Mouse (Mus musculus) spleen, adult 2 months (tissue): ENCODE measurements around the gene Tada2b. TPM values are rescaled to one million over a fixed set of nuclear protein-coding genes. Genes with fewer than 3 reads are reported as not detected.

Experiments used
- DNase-seq, 2 experiments: peaks; one replicate each; pipeline versions ENCODE4 v3.0.0 to v3.0.0-alpha.2; 2012 to 2021; ENCODE audit warnings: low spot score in 2 of 2, low read depth in 1 of 2
- H3K27ac ChIP-seq: fragments of 200-500 bp; 2 replicates; pipeline ENCODE4 v1.5.1; 2012; ENCODE audit warnings: low read length, inconsistent platforms; ENCODE audit not compliant: insufficient read depth
- H3K27me3 ChIP-seq: fragments of 200-500 bp; 2 replicates; pipeline ENCODE4 v1.6.1; 2012; ENCODE audit warnings: mild to moderate bottlenecking, moderate library complexity, low read length, inconsistent platforms; ENCODE audit not compliant: control insufficient read depth, insufficient read depth
- H3K36me3 ChIP-seq: fragments of 200-500 bp; 2 replicates; pipeline ENCODE4 v1.6.1; 2012; ENCODE audit warnings: mild to moderate bottlenecking, low read length, inconsistent platforms; ENCODE audit not compliant: control insufficient read depth, insufficient read depth
- H3K4me1 ChIP-seq: fragments of 200-500 bp; 2 replicates; pipeline ENCODE4 v1.6.1; 2011; ENCODE audit warnings: inconsistent platforms; ENCODE audit not compliant: control insufficient read depth, insufficient read depth, insufficient read length
- H3K4me3 ChIP-seq: fragments of 200-500 bp; 2 replicates; pipeline ENCODE4 v1.5.1; 2011; ENCODE audit warnings: mild to moderate bottlenecking, inconsistent platforms; ENCODE audit not compliant: insufficient read depth, insufficient read length; ENCODE audit errors: extremely low read depth
- CTCF ChIP-seq: fragments of 200-500 bp; IDR thresholded peaks from 2 replicates; pipeline ENCODE4 v1.5.1; 2011; ENCODE audit warnings: mild to moderate bottlenecking, inconsistent platforms; ENCODE audit not compliant: insufficient read depth, insufficient read length, insufficient replicate concordance; ENCODE audit errors: extremely low read depth
- POLR2A ChIP-seq: fragments of 200-500 bp; IDR thresholded peaks from 2 replicates; pipeline ENCODE4 v1.6.1; 2011; ENCODE audit warnings: low read depth, low read length, inconsistent platforms
- WGBS: fragments of 180-500 bp; shearing (Covaris S2); methylation state at CpG from one replicate; pipeline ENCODE4 v1.1.7; 2018; 5-methylcytosine and 5-hydroxymethylcytosine counted together
- polyA plus RNA-seq: library from polyadenylated mRNA; depleted of rRNA; stranded (reverse); fragments of >200 nt; gene quantifications from 2 replicates; pipeline ENCODE4 v1.2.3, GENCODE M21; 2012

The Tada2b gene
- polyA plus RNA-seq, 1 experiment: 10.3 TPM

DNA sequence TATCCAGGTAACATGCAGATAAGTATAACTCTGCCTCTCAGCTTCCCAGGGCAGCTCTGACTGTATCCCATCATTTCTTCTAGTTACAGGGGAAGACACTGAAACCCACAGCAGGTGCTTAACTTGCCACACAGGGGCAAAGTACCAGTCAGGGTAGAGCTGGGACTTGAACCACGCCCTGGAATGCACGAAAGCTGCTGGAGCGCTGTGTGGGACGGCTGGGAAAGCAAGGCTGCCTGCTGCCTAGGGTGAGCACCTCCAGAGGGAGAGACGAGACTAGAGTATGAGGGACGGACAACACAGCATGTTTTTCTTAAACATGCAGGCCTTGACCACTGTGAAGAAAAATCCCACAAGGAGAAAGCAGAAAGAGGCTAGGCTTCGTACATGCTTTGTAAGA lies 21.1 kb upstream of the Tada2b start:
- no peaks in the 10 kb centered on the region for H3K27me3 ChIP-seq
- no peaks in the 10 kb centered on the region for H3K4me1 ChIP-seq
- H3K36me3 ChIP-seq: peaks cover 45% of the 10 kb centered on the region
- WGBS: 93% methylated on average over 7 of the region's 7 CpGs
- no peak overlapping the region for H3K27ac ChIP-seq
- TF ChIP-seq CTCF: no peak
- no peak for TF ChIP-seq POLR2A
- DNase-seq: no peak
- no peak overlapping the region for H3K4me3 ChIP-seq

DNA sequence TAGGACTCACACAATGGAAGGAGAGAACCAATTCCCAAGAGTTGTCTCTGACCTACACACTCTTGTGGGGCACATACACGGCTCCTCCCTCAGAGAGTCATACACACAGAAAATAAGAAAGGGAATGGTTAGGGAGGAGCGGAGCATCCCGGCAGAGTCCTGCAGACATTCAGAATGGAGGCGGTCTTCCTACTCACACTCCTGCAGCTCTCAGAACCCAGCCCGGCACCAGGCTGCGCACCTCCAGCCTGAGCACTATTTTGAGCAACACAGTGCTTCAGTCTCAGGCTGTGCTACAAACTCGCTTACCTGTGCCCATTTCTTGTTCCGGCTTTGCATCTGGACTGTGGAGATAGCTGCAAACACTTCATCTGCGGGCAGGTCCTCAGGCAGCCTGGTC lies 10.6 kb upstream of the Tada2b start:
- Histone ChIP-seq H3K4me1 (no peaks in the 10 kb centered on the region), H3K4me3 (no peak overlapping the region), H3K36me3 (peaks cover 33% of the 10 kb centered on the region), H3K27me3 (no peaks in the 10 kb centered on the region), H3K27ac (no peak overlapping the region)
- 96% methylated on average over 9 of the region's 9 CpGs for WGBS
- TF ChIP-seq POLR2A (no peak), CTCF (no peak)
- no peak for DNase-seq

DNA sequence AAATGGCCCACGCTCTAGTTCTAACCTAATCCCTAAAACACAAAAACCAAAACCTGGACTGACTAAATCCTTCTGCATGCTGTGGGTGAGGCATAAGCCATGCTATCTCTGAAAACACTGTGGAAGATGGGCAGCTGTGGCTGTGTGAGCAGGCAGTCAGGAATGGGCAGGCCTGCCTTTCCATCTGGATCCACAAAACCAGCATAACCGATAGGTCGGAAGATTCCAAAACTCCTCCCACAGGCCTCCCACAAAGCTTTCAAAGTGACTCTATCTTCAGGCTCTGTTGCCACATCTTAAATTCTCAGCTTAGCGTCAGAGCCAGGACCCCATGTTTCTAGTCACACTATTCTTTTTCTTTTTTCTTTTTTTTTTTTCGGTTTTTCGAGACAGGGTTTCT lies 9.8 kb upstream of the Tada2b start:
- Histone ChIP-seq H3K4me3 (no peak overlapping the region), H3K4me1 (no peaks in the 10 kb centered on the region), H3K36me3 (peaks cover 31% of the 10 kb centered on the region), H3K27ac (no peak overlapping the region), H3K27me3 (no peaks in the 10 kb centered on the region)
- DNase-seq: no peak
- 91% methylated on average over 6 of the region's 6 CpGs for WGBS
- no peak for TF ChIP-seq CTCF
- no peak for TF ChIP-seq POLR2A

DNA sequence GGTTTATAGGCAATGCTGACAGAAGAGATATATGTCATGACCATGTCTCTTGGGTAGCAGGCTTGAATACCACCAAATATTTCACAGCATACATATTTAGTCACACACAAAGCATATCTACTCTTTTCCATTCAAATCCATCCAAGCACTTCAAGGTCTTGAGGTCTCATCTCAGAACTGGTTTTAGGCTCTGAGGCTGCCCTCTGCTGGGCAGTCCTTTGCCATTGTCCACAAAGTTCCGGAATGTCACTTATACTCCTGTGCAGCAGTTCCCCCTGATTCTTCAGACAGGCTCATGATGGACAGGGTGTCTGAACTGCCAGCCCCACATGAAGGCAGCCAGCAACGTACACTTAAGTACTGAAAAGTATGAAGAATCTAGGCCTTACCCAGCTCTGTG lies 5.1 kb upstream of the Tada2b start:
- DNase-seq: peak in 1 of 2 experiments; percentile 33
- no peaks in the 10 kb centered on the region for H3K27me3 ChIP-seq
- H3K4me3 ChIP-seq: no peak overlapping the region
- TF ChIP-seq CTCF (peak; percentile 43; the same call in 1 of the 2 replicates), POLR2A (no peak)
- peaks cover 20% of the 10 kb centered on the region for H3K36me3 ChIP-seq
- H3K4me1 ChIP-seq: peaks cover 4% of the 10 kb centered on the region; the same call in 1 of the 2 replicates
- H3K27ac ChIP-seq: no peak overlapping the region
- 60% methylated on average over 2 of the region's 2 CpGs for WGBS

DNA sequence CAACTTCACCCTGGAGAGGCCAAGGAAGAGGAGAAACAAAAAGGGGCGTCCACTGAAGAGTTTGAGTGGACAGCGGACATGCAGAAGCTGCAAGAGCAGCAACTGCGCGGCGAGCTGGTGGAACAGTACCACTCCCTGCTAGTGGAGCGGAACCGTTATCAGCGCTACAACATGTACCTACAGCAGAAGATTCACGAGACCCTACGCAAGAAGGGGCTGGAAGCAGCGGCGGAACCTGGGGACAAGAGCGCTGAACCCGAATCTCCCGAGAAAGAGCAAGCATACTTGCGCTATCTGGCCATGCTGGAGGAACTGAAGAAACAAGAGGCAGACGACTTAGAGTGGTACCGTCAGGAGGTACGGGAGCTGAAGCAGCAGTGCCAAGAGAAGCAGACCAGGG lies 1.2 kb upstream of the Tada2b start:
- Histone ChIP-seq H3K36me3 (no peaks in the 10 kb centered on the region), H3K4me1 (peaks cover 22% of the 10 kb centered on the region; the same call in 1 of the 2 replicates), H3K27ac (no peak overlapping the region), H3K27me3 (no peaks in the 10 kb centered on the region), H3K4me3 (peak overlapping the region; percentile 67; the same call in 1 of the 2 replicates)
- 32% methylated on average over 19 of the region's 19 CpGs for WGBS
- no peak for DNase-seq
- TF ChIP-seq CTCF (no peak), POLR2A (no peak)

DNA sequence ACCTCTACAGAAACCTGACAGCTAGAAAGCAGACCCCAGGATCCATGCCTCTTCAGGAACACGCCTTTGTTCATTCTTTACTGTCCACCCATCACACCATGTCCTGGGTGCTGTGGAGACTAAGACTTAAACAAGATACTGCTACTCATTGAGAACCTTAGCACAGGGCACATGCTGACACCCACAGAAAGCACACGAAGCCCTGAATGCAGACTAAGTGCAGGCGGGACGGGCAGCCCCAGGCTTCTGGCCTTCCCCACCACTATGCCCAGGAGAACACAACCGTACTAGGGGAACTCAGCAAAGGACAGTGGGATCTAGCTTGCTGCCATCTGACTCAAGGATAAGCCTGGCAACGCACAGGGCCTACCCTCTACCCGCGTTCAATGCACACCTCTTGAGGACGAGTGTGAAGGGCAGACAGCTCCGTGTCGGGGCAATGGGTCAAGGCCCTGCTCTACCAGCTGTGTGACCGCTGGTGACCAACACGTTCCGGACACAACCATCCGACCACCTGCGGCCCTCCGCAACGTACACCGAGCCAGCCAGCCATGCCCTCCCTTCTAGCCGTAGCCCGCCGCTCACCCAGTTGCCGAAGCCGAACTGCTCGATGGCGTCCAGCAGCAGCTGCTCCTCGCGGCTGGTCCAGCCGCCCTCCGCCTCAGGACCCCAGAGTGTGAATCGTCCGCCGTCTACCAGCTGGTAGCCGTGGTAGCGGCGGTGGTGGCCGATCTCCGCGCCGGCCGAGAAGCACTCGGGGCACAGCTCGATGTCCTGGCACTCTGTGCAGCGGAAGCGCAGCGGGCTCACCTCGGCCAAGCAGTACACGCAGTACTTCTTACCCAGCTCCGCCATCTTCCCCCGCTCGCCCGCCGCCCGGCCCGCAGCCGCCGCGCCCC lies 633 bp downstream of the Tada2b start:
- peaks cover 38% of the 10 kb centered on the region for H3K4me1 ChIP-seq
- peak overlapping the region; percentile 76 for H3K4me3 ChIP-seq
- WGBS: 7% methylated on average over 58 of the region's 58 CpGs
- peak overlapping the region; percentile 59 for H3K27ac ChIP-seq
- H3K27me3 ChIP-seq: no peaks in the 10 kb centered on the region
- H3K36me3 ChIP-seq: no peaks in the 10 kb centered on the region
- TF ChIP-seq CTCF (no peak), POLR2A (no peak)
- peak in 1 of 2 experiments; percentile 42 for DNase-seq

DNA sequence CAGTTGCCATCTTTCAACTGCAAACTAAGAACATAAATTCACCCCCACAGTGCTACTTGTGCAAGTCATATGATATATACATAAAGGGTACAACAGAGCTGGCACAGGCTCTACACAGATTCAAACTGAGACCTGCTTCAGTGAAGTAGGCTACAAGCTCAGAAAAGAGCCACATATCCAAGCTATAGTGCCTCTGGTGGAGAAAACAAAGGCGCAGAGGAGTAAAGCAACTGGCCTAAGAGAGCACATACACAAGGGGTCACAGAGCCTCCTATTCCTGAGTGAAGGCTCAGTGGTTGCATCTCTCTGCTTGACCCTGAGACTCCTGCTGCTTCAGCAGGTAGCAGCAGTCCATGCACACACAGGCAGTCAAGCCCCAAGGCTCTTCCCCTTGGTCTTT lies 3.0 kb downstream of the Tada2b start:
- peaks cover 43% of the 10 kb centered on the region for H3K4me1 ChIP-seq
- H3K36me3 ChIP-seq: peaks cover 4% of the 10 kb centered on the region
- no peak for DNase-seq
- no peaks in the 10 kb centered on the region for H3K27me3 ChIP-seq
- no peak overlapping the region for H3K4me3 ChIP-seq
- 69% methylated on average over 1 of the region's 1 CpGs for WGBS
- TF ChIP-seq POLR2A (no peak), CTCF (no peak)
- no peak overlapping the region for H3K27ac ChIP-seq
